Mouse (Mus musculus) forebrain, embryonic 11.5 days (tissue): ENCODE results near the gene Pot1a. TPM values are rescaled to one million over a fixed set of nuclear protein-coding genes. Genes with fewer than 3 reads are reported as not detected.

Experiments
- ATAC-seq: fragments of 200-750 bp; cut with Nextera tagmentation; replicated peaks from 2 replicates; pipeline ENCODE4 v1.8.0; 2017; ENCODE audit warnings: moderate TSS enrichment; ENCODE audit not compliant: low FRiP score
- DNase-seq: peaks from one replicate; pipeline ENCODE4 v3.0.0-alpha.2; 2017; ENCODE audit warnings: low spot score
- H3K27ac ChIP-seq: fragments of 300-500 bp; sonication (generic); 2 replicates; pipeline ENCODE4 v1.5.1; 2014; ENCODE audit warnings: low read depth, low read length
- H3K27me3 ChIP-seq: fragments of 300-500 bp; sonication (generic); 2 replicates; pipeline ENCODE4 v1.6.1; 2014; ENCODE audit warnings: mild to moderate bottlenecking, low read length, mixed read lengths; ENCODE audit not compliant: control insufficient read depth, insufficient read depth
- H3K36me3 ChIP-seq: fragments of 300-500 bp; sonication (generic); 2 replicates; pipeline ENCODE4 v1.6.1; 2014; ENCODE audit warnings: mild to moderate bottlenecking, low read length, moderate library complexity, mixed read lengths; ENCODE audit not compliant: control insufficient read depth, insufficient read depth
- H3K4me1 ChIP-seq: fragments of 300-500 bp; sonication (generic); replicated peaks from 2 replicates; pipeline ENCODE4 v1.6.1; 2014; ENCODE audit warnings: low read length, mixed read lengths; ENCODE audit not compliant: control insufficient read depth, insufficient read depth
- H3K4me2 ChIP-seq: fragments of 300-500 bp; sonication (generic); 2 replicates; pipeline ENCODE4 v1.6.1; 2014; ENCODE audit warnings: low read depth, mild to moderate bottlenecking, low read length, moderate library complexity, mixed read lengths; ENCODE audit not compliant: severe bottlenecking
- H3K4me3 ChIP-seq: fragments of 300-500 bp; sonication (generic); 2 replicates; pipeline ENCODE4 v1.5.1; 2014; ENCODE audit warnings: low read depth, low read length
- H3K9ac ChIP-seq: fragments of 300-500 bp; sonication (generic); 2 replicates; pipeline ENCODE4 v1.6.1; 2014; ENCODE audit warnings: low read length
- H3K9me3 ChIP-seq: fragments of 300-500 bp; sonication (generic); 2 replicates; pipeline ENCODE4 v1.6.1; 2016; ENCODE audit warnings: low read length, mixed read lengths; ENCODE audit not compliant: control insufficient read depth
- WGBS: fragments of 180-500 bp; shearing (Covaris S2); extraction: QIAGEN DNeasy Blood & Tissue Kit; methylation state at CpG from one replicate; pipeline ENCODE4 v1.1.7; 2014; 5-methylcytosine and 5-hydroxymethylcytosine counted together
- polyA plus RNA-seq: library from polyadenylated mRNA; unstranded; fragments of >200 nt; fragmentation: Nextera tagmentation; extraction: Ambion mirVana; gene quantifications from 2 replicates; pipeline ENCODE4 v1.2.1, GENCODE M21; 2014

The Pot1a gene
- polyA plus RNA-seq, 1 experiment from 2014 or later = 50.7 TPM

DNA sequence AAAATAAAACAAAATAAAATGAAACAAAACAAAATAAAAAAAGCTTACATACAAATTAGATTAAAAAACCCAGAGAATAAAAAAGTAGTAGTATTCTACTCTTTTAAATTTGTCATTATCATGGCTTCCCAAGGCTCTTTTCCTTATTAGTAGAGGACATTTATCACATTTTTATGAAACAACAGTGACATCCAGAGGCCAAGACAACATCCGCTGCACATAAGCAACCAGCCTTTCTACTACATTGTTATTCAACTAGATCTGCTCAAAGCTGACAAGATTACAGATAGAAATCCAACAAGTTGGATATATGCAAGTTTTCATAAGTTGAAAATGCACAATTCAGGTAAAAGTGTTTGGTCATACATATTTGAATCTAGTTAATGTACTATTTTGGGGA, 56.4 kb downstream of the Pot1a start:
- WGBS = 92% methylated on average over 1 of the region's 1 CpGs
- ATAC-seq (no peak), DNase-seq (no peak)
- Histone ChIP-seq H3K36me3 (no peaks in the 10 kb centered on the region; the same call in 1 of the 2 replicates), H3K4me2 (no peak overlapping the region), H3K27me3 (no peaks in the 10 kb centered on the region), H3K4me1 (no peaks in the 10 kb centered on the region), H3K27ac (no peak overlapping the region), H3K9ac (no peak overlapping the region), H3K4me3 (no peak overlapping the region), H3K9me3 (no peaks in the 10 kb centered on the region)

DNA sequence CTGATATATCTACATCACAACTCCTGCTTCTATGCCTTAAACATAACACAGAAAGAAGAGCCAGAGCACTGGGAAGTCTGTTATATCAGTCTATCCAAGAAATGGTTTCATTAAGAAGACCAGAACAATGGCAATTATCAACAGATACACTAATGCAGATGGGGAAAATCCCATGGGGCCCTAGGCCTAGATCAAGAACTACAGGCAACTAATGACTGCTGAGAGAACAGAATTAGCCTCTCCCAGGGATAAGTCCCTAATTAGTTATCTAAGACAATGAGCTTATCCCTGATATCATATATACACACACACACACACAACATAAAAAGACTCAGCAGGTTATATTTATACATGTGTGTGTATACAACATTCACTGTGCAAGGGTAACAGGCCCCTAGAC, 72.5 kb downstream of the Pot1a start:
- no peaks in the 10 kb centered on the region for H3K27me3 ChIP-seq
- no peak overlapping the region for H3K4me2 ChIP-seq
- ATAC-seq (no peak), DNase-seq (no peak)
- no peak overlapping the region for H3K9ac ChIP-seq
- H3K36me3 ChIP-seq = no peaks in the 10 kb centered on the region
- no peaks in the 10 kb centered on the region for H3K4me1 ChIP-seq
- no peak overlapping the region for H3K4me3 ChIP-seq
- no peak overlapping the region for H3K27ac ChIP-seq
- no peaks in the 10 kb centered on the region for H3K9me3 ChIP-seq

DNA sequence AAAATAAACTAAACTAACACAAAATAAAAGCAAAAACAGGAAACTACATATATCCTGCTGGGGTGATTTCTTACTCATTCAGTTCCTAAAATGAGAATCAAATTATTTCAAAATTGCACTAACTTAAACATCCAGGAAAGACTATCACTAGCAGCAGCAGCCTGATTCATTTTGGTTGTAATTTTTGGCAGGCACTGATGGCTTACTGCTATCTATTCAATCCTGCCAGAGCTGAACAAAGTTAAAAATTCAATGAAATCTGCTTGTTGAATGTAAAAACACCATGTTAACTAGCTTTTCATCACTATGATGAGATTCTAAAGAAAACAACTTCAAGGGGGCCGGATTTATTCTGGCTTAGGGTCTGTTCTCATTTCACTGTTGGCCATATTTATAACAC, 82.5 kb downstream of the Pot1a start:
- Histone ChIP-seq H3K27me3 (no peaks in the 10 kb centered on the region), H3K9me3 (no peaks in the 10 kb centered on the region), H3K36me3 (no peaks in the 10 kb centered on the region), H3K4me2 (no peak overlapping the region), H3K9ac (no peak overlapping the region), H3K27ac (no peak overlapping the region), H3K4me3 (no peak overlapping the region), H3K4me1 (no peaks in the 10 kb centered on the region)
- DNase-seq (no peak), ATAC-seq (no peak)
- 78% methylated on average over 1 of the region's 1 CpGs for WGBS

DNA sequence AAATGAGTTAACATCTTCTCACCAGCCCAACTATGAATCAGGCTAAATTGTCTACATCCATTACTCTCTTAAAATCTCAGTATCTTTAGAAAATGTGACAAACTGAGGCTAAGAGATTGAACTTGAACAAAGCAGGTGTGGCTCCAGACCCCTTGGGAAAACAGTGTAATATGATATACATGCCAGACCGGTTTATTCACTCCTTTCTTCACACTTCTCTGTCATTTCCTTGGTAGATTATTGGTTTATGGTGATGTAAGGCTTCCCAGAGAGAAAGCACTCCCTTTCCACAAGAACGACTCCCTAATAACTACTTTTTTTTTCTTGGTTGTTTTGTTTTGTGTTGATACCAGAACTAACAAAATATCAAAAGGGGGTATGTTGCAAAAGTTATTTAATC, 98.4 kb downstream of the Pot1a start:
- Histone ChIP-seq H3K27me3 (no peaks in the 10 kb centered on the region), H3K4me3 (no peak overlapping the region), H3K36me3 (no peaks in the 10 kb centered on the region), H3K4me2 (no peak overlapping the region), H3K9me3 (no peaks in the 10 kb centered on the region), H3K9ac (no peak overlapping the region), H3K27ac (no peak overlapping the region), H3K4me1 (no peaks in the 10 kb centered on the region)
- no peak for DNase-seq
- 29% methylated on average over 2 of the region's 2 CpGs for WGBS
- no peak for ATAC-seq

DNA sequence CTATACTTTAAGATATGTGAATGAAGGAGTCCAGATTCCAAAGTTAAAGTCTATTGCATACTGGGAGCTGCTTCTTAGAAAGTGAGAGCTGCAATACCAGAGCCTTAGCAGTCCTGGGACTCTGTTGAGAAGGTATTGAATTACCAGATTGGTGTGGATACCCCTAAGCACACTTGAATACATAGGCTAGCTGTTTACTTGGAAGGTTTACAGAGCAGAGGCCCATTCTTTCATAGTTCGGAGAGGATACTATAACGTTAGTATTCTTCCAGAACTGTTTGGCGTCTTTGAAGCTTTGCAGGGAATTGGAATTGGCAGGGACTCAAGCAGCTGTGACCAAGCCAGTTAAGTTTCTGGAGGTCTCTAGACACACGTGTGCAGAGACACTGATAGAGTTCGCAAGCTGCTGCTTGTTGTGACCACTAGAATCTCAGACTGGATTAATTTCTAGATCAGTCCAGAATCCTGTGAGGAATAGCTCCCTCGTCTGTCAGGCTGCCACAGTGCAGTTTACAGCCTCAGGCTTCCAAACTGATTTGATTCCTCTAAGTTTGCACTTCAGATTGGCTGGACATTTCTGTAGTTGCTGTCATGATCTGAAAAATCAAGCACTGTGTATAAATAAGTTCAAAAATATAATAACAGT, 99.7 kb downstream of the Pot1a start:
- DNase-seq = peak; percentile 47
- Histone ChIP-seq H3K4me1 (no peaks in the 10 kb centered on the region), H3K9me3 (no peaks in the 10 kb centered on the region), H3K36me3 (no peaks in the 10 kb centered on the region), H3K4me2 (no peak overlapping the region), H3K9ac (no peak overlapping the region), H3K27ac (no peak overlapping the region), H3K4me3 (no peak overlapping the region), H3K27me3 (no peaks in the 10 kb centered on the region)
- WGBS = 53% methylated on average over 6 of the region's 6 CpGs
- peak; percentile 72 for ATAC-seq

DNA sequence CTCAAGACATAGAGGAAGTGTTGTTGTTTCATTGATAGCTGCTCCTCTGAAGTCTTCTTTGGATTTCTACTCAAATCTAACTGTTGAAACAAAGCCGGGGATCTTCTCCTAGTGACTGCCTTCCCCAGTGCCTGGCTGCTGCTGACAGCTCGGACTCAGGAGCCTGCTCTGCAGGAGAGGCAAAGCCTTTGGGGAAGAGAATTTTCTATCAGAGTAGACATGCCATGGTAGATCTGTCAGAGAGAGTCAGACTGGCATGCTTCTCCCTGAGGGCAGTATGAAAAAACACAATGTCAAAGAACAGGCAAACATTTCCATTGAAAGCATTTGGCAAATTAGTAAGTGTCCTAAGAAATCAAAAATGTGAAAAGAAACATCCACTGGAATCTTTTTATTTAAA, 109.1 kb downstream of the Pot1a start:
- no peak for DNase-seq
- no peak overlapping the region for H3K4me2 ChIP-seq
- H3K4me1 ChIP-seq = no peaks in the 10 kb centered on the region
- H3K27ac ChIP-seq = no peak overlapping the region
- no peak for ATAC-seq
- no peaks in the 10 kb centered on the region for H3K36me3 ChIP-seq
- H3K27me3 ChIP-seq = no peaks in the 10 kb centered on the region
- WGBS = 54% methylated on average over 2 of the region's 2 CpGs
- no peaks in the 10 kb centered on the region for H3K9me3 ChIP-seq
- no peak overlapping the region for H3K4me3 ChIP-seq
- H3K9ac ChIP-seq = no peak overlapping the region

Other genes starting within 250 kb of the Pot1a start
- gene Gpr37, start 118.5 kb downstream of the Pot1a start, polyA plus RNA-seq = 0.76 and 1.3 TPM in 2 replicates